Mouse (Mus musculus) lung, adult 2 months (tissue): ENCODE measurements around the gene Etfa.

ENCODE experiments used
- CTCF ChIP-seq: fragments of 200-500 bp; IDR thresholded peaks from 2 replicates; pipeline ENCODE4 v1.5.1; 2011; ENCODE audit warnings: mild to moderate bottlenecking, low read length, control low read depth; ENCODE audit not compliant: insufficient read depth
- POLR2A ChIP-seq: fragments of 200-500 bp; IDR thresholded peaks from 2 replicates; pipeline ENCODE4 v1.6.1; 2011; ENCODE audit warnings: low read depth, mild to moderate bottlenecking, control low read depth, low read length, borderline replicate concordance; ENCODE audit errors: extremely low read depth

DNA sequence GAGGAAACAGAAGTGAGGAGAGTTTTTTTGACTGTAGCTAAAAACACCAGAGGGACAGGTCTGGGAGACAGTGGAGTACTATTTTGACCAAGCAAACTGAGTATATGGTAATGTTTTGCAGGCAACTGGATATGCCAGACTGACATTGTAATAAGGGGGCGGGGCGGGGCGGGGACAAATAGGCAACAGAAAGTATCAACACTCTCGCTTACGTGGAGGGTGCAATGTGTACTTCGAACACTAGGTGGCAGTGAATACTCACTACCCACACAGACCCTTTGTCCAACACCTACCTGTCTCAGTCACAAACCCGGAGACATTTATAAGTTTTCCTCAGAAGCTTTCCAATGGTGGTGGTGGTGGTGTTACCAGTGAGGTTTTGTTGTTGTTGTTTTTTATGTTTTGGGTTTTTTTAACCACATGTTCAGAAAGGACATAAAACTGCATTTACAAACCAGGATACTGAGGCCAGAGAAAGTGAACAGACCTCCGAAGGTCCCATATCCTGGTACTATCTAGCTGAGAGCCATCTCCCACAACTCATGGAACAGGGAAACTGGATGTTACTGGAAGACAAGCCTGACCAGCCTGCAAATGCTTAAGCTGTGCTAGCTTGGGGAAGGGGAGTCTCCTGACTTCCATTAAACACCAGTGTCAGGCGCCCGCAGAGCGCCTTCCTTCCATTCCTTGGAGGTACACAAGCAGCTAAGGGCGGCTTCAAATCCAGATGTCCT is 82.6 kb downstream of the Etfa start:
- TF ChIP-seq CTCF (peak; percentile 52; the same call in 1 of the 2 replicates), POLR2A (no peak)
